Mouse (Mus musculus): ENCODE measurements around the gene Fam221b. TPM values are rescaled to one million over a fixed set of nuclear protein-coding genes. Genes with fewer than 3 reads are reported as not detected.

Gene Fam221b
- polyA plus RNA-seq, 1 experiment from 2014 or later: 3.6 TPM

DNA sequence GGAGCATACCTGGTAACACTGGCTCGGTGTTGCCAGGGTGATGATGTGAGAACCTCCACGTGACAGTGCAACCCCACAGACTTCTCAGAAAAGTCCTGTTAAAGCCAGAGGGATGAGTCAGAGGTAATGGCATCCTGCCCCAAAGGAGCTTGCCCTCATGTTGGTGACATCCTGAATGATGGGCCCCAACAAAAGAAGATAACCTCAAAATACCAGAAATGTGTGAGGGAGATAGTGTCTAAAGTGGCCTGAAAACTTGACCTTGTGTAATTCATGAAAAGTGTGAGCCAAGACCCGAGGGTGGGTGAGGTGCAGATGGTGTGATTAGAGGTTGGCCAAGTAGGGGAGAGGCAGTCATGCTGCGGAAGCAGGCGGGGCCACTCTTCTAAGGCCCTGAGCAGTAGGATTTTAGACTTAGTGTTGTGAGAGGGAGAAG, 24.9 kb upstream of the Fam221b start:
- no peak overlapping the region for H3K4me3 ChIP-seq (replicated peaks)
- H3K27me3 ChIP-seq: no peaks in the 10 kb centered on the region
- H3K36me3 ChIP-seq: peaks cover 15% of the 10 kb centered on the region
- peaks cover 5% of the 10 kb centered on the region; the same call in 1 of the 2 replicates for H3K4me1 ChIP-seq (replicated peaks)
- 79% methylated on average over 5 of the region's 5 CpGs for WGBS
- no peak overlapping the region for H3K9ac ChIP-seq (replicated peaks)
- ATAC-seq (ENCODE audit: insufficient number of reproducible peaks, insufficient read depth, low FRiP score, low TSS enrichment, low read depth): no peak
- H3K9me3 ChIP-seq: no peaks in the 10 kb centered on the region
- H3K27ac ChIP-seq: no peak overlapping the region
- no peak overlapping the region for H3K4me2 ChIP-seq

DNA sequence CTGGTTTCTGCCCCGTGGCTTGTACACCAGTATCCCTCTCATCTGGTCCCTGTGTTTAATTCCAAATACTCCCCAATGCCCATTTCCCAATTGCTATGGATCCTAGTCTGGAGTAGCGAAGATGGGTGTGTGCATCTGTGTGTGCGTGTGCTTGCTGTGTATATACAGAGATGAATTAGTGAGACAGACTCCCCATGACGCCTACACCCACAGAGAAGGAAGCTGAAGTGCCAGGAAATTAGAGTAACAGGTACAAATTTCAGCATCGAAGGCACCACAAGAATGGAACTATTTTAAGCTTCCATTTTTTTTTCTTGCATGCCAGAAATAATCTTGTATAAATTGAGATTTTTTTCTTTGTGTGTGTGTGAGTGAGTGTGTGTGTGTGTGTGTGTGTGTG, 22.1 kb upstream of the Fam221b start:
- H3K27ac ChIP-seq: no peak overlapping the region
- WGBS: 84% methylated on average over 5 of the region's 5 CpGs
- no peak overlapping the region for H3K4me3 ChIP-seq (replicated peaks)
- H3K27me3 ChIP-seq: no peaks in the 10 kb centered on the region
- no peak overlapping the region for H3K9ac ChIP-seq (replicated peaks)
- peaks cover 5% of the 10 kb centered on the region; the same call in 1 of the 2 replicates for H3K4me1 ChIP-seq (replicated peaks)
- H3K36me3 ChIP-seq: peaks cover 34% of the 10 kb centered on the region
- no peak overlapping the region for H3K4me2 ChIP-seq
- no peaks in the 10 kb centered on the region for H3K9me3 ChIP-seq
- no peak for ATAC-seq (ENCODE audit: insufficient number of reproducible peaks, insufficient read depth, low FRiP score, low TSS enrichment, low read depth)

DNA sequence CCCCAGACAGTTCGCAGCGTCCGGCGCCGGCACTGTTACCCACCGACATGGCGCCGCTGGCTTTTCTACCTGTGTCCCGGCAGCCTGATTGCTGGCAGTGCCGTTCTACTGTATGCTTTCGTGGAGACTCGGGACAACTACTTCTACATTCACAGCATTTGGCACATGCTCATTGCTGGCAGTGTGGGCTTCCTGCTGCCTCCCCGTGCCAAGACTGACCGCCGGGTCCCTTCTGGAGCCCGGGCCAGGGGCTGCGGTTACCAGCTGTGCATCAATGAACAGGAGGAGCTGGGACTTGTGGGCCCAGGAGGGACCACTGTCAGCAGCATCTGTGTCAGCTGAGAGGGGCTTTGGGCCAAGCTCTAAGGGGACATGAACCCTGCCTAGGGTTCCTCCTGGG, 21.1 kb upstream of the Fam221b start:
- Histone ChIP-seq H3K4me2 (no peak overlapping the region), H3K27ac (no peak overlapping the region), H3K4me3 (replicated peaks) (no peak overlapping the region), H3K4me1 (replicated peaks) (no peaks in the 10 kb centered on the region), H3K9ac (replicated peaks) (no peak overlapping the region), H3K36me3 (peaks cover 44% of the 10 kb centered on the region), H3K9me3 (no peaks in the 10 kb centered on the region), H3K27me3 (no peaks in the 10 kb centered on the region)
- ATAC-seq (ENCODE audit: insufficient number of reproducible peaks, insufficient read depth, low FRiP score, low TSS enrichment, low read depth): no peak
- WGBS: 94% methylated on average over 17 of the region's 17 CpGs

DNA sequence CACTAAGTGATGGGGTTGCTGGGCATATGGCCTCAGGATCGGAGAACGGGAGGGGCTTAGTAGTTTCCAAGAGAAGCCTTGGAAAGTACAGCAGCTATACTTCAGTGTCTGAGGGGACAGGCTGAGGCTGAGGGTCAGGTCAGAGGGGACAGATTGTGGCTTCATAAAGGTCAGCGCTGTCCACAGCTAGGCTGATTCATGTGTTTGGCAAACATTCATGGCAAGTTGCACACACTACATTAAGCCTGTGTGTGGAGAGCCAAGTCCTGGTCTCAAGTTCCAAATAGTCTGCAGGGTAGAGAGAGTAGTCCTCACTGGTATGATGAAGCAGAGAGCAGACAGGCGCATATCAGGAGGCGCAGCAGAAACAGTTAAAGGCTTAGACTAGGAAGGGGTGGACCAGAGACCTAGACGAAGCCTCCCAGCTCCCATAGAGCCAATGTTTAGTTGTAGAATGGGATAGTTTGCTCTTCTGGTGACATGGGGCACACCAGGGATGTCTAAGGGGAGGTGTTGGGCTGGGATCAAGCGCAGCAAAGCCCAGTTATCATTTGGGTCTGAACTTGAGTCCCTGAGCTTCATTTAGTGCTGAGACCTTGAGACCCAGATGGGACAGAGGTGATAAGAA, 10.6 kb upstream of the Fam221b start:
- WGBS: 83% methylated on average over 7 of the region's 7 CpGs
- Histone ChIP-seq H3K36me3 (peaks cover 70% of the 10 kb centered on the region), H3K9ac (replicated peaks) (no peak overlapping the region), H3K27ac (no peak overlapping the region), H3K4me1 (replicated peaks) (no peaks in the 10 kb centered on the region), H3K9me3 (no peaks in the 10 kb centered on the region), H3K27me3 (no peaks in the 10 kb centered on the region), H3K4me3 (replicated peaks) (no peak overlapping the region), H3K4me2 (no peak overlapping the region)
- ATAC-seq (ENCODE audit: insufficient number of reproducible peaks, insufficient read depth, low FRiP score, low TSS enrichment, low read depth): no peak

DNA sequence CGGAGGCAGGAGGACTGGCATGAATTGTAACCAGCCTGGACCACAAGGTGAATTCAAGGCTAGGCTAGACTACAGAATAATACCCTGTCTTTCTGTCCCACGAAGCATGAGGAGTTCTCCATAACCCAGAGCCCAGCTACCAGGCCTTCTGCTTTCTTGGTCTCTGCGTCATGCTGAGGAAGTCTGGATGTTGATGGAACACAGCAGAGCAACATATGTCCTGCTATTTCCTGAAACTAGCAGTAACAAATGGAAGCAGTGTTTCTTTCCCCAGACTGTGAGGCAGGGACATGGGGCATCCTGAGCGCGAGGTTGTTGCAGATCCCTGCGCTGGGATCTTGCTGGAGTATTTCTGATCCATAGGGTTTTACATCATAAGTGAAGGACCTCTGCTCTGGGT, 9.6 kb upstream of the Fam221b start:
- H3K9me3 ChIP-seq: no peaks in the 10 kb centered on the region
- ATAC-seq (ENCODE audit: insufficient number of reproducible peaks, insufficient read depth, low FRiP score, low TSS enrichment, low read depth): no peak
- no peaks in the 10 kb centered on the region; the same call in 1 of the 2 replicates for H3K4me1 ChIP-seq (replicated peaks)
- H3K4me2 ChIP-seq: no peak overlapping the region
- H3K36me3 ChIP-seq: peaks cover 77% of the 10 kb centered on the region
- no peak overlapping the region for H3K9ac ChIP-seq (replicated peaks)
- no peaks in the 10 kb centered on the region for H3K27me3 ChIP-seq
- 88% methylated on average over 6 of the region's 6 CpGs for WGBS
- H3K27ac ChIP-seq: no peak overlapping the region
- H3K4me3 ChIP-seq (replicated peaks): no peak overlapping the region

DNA sequence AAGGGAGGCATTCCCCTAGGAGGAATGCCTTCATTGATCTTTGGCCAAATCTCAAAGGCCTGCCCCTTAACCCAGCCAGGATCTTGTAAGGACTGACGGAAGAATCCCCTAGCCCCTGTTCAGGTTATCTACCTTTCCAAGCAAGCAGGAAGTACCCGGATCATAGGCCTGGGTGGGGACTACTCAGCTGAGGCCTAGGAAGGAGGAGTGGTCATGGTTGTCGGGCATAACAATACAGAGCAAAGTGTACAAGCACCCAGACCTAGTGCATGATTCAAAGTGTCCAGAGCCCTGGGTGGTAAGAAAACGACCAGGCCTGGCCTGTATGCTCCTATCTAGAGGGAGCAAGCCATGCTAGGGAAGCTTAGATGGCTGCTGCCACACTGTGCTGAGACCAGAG, 6.7 kb upstream of the Fam221b start:
- no peak overlapping the region for H3K9ac ChIP-seq (replicated peaks)
- H3K9me3 ChIP-seq: no peaks in the 10 kb centered on the region
- ATAC-seq (ENCODE audit: insufficient number of reproducible peaks, insufficient read depth, low FRiP score, low TSS enrichment, low read depth): no peak
- H3K27me3 ChIP-seq: no peaks in the 10 kb centered on the region
- H3K36me3 ChIP-seq: peaks cover 52% of the 10 kb centered on the region
- H3K4me1 ChIP-seq (replicated peaks): peaks cover 11% of the 10 kb centered on the region
- no peak overlapping the region for H3K27ac ChIP-seq
- no peak overlapping the region for H3K4me2 ChIP-seq
- H3K4me3 ChIP-seq (replicated peaks): no peak overlapping the region
- WGBS: 80% methylated on average over 4 of the region's 4 CpGs

DNA sequence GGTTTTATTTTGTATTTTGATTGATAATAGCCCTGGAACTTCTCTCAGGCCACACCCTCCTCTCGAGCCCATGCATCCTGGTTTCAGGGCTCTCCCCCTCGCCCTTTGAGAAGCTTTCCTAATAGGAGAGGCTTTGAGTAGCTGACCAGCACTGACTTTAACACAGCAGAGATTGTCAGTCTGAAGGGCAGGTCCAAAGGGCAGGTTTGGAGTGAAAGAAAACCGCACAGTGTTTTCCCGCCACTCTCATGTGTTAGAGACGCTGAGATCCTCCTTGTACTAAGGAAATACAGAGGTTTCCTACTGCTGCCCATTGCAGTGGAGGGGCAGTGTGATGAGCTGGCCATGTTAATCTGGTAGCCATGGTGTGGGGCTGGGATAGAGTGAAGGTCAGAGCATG, 6.0 kb upstream of the Fam221b start:
- no peak overlapping the region for H3K9ac ChIP-seq (replicated peaks)
- H3K27me3 ChIP-seq: no peaks in the 10 kb centered on the region
- H3K36me3 ChIP-seq: peaks cover 50% of the 10 kb centered on the region
- H3K9me3 ChIP-seq: no peaks in the 10 kb centered on the region
- H3K4me3 ChIP-seq (replicated peaks): no peak overlapping the region
- H3K27ac ChIP-seq: no peak overlapping the region
- H3K4me1 ChIP-seq (replicated peaks): peaks cover 17% of the 10 kb centered on the region
- ATAC-seq (ENCODE audit: insufficient number of reproducible peaks, insufficient read depth, low FRiP score, low TSS enrichment, low read depth): no peak
- WGBS: 76% methylated on average over 5 of the region's 5 CpGs
- H3K4me2 ChIP-seq: no peak overlapping the region

DNA sequence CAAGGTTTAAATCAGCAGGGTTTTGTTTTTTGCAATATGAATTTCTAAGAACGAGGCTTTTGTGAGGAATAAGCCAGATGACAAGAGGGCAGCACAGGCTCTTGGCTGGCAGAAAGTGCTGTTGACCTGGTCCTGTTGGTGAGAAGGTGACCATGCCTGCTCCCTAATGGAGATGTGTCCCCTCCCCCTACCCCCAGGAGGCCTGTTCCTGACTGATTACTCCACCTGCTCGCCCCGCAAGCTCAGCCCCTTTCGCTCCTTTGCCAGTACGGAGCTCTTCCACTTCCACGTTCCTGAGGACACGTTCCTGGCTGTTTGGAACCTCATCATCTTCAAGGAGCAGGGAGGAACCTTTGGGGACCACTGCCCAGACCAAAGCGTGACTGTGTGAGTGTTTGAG, 4.8 kb upstream of the Fam221b start:
- WGBS: 78% methylated on average over 8 of the region's 8 CpGs
- Histone ChIP-seq H3K9me3 (no peaks in the 10 kb centered on the region), H3K4me1 (replicated peaks) (peaks cover 21% of the 10 kb centered on the region), H3K27ac (no peak overlapping the region), H3K27me3 (no peaks in the 10 kb centered on the region), H3K4me3 (replicated peaks) (no peak overlapping the region), H3K9ac (replicated peaks) (no peak overlapping the region), H3K36me3 (peaks cover 48% of the 10 kb centered on the region), H3K4me2 (no peak overlapping the region)
- no peak for ATAC-seq (ENCODE audit: insufficient number of reproducible peaks, insufficient read depth, low FRiP score, low TSS enrichment, low read depth)

DNA sequence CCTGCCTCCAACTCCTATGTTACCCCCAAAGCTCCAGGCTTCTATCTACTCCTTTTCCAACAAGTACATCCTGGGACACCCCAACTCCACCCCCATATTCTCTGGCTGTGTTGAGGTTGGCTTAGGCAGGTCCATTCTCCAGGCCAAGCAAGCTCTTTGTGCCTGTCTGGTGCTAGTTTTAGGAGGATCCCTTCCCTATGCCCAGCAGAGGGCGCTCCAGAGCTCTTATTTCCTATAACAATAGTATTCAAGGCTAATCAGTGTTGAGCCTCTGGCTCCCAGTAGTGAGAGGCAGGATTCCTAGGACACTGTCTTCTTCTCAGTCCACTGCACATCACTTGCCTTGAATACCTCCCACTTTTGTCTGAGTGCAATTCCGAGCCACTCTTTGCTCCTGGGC, 3.1 kb upstream of the Fam221b start:
- peaks cover 23% of the 10 kb centered on the region for H3K4me1 ChIP-seq (replicated peaks)
- WGBS: 8% methylated on average over 2 of the region's 2 CpGs
- H3K4me2 ChIP-seq: no peak overlapping the region
- H3K9me3 ChIP-seq: no peaks in the 10 kb centered on the region
- H3K4me3 ChIP-seq (replicated peaks): no peak overlapping the region
- no peak for ATAC-seq (ENCODE audit: insufficient number of reproducible peaks, insufficient read depth, low FRiP score, low TSS enrichment, low read depth)
- peaks cover 32% of the 10 kb centered on the region for H3K36me3 ChIP-seq
- H3K27ac ChIP-seq: no peak overlapping the region
- H3K9ac ChIP-seq (replicated peaks): no peak overlapping the region
- no peaks in the 10 kb centered on the region for H3K27me3 ChIP-seq

DNA sequence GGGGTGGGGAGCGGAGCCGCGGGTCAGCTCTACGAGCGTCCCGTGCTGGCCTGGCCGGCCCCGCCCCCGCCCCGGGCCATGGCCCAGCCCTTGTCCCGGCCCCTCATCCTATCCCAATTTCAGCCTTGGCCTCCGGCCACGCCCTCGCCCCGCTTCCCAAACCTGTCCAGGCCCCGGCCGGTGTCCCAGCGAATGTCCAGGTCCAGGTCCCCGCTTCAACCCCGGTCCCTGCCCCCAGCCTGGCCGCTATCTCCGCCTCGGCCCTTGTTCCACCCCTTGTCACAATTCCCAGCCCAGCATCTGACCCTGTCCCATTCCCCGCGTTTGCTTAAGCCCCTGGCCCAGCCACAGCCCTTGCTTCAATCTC, 466 bp upstream of the Fam221b start:
- ATAC-seq (ENCODE audit: insufficient number of reproducible peaks, insufficient read depth, low FRiP score, low TSS enrichment, low read depth): peak; percentile 67
- Histone ChIP-seq H3K27me3 (peaks cover 24% of the 10 kb centered on the region), H3K4me3 (replicated peaks) (peak overlapping the region; percentile 75), H3K27ac (peak overlapping the region; percentile 73), H3K36me3 (peaks cover 8% of the 10 kb centered on the region; the same call in 1 of the 2 replicates), H3K4me2 (peak overlapping the region; percentile 74), H3K4me1 (replicated peaks) (peaks cover 23% of the 10 kb centered on the region), H3K9ac (replicated peaks) (peak overlapping the region; percentile 87), H3K9me3 (no peaks in the 10 kb centered on the region)
- WGBS: 2% methylated on average over 18 of the region's 25 CpGs

DNA sequence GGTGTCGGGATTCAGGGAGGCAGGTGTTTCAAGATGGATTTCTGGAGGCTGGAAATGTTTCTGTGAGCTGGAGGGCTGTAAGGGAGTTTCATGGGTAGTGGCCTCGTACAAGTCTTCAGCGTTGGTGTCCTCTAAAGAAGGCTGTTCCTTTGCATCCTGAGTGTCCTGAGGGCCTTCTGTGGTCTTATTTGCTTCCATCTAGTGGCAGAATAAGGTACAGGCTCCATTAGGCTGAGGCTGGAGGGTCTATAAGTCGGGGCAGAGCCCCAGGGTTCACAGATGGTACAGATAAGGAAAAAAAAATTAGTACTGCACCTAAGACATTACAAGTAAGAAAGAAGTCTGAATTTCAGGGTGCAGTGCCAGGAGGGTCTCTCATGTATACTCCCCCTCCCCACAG, 2.5 kb downstream of the Fam221b start:
- Histone ChIP-seq H3K9me3 (no peaks in the 10 kb centered on the region), H3K9ac (replicated peaks) (no peak overlapping the region), H3K4me1 (replicated peaks) (peaks cover 17% of the 10 kb centered on the region), H3K4me3 (replicated peaks) (no peak overlapping the region), H3K27me3 (peaks cover 45% of the 10 kb centered on the region), H3K4me2 (no peak overlapping the region), H3K36me3 (no peaks in the 10 kb centered on the region), H3K27ac (no peak overlapping the region)
- WGBS: 25% methylated on average over 4 of the region's 4 CpGs
- ATAC-seq (ENCODE audit: insufficient number of reproducible peaks, insufficient read depth, low FRiP score, low TSS enrichment, low read depth): no peak

DNA sequence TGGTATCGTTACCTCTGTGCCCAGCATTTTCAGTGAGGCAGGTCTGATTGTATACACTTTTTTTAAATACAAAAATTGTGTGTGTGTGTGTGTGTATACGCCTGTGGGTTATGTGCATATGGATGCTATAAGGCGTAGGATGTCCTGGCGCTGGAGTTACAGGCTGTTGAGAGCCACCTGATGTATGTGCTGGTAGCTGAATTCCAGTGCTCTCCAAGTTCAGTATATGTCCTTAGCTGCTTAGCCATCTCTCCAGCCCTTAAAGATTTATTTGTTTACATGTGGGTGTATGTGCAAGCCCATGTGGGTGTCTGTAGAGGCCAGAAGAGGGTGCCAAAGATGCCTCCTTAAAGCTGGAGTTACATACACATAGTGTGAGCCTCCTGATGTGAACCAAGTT, 11.8 kb downstream of the Fam221b start:
- Histone ChIP-seq H3K4me1 (replicated peaks) (peaks cover 20% of the 10 kb centered on the region; the same call in 1 of the 2 replicates), H3K9me3 (no peaks in the 10 kb centered on the region), H3K27me3 (peaks cover 29% of the 10 kb centered on the region), H3K36me3 (no peaks in the 10 kb centered on the region), H3K4me3 (replicated peaks) (peak overlapping the region; percentile 81), H3K27ac (no peak overlapping the region), H3K4me2 (peak overlapping the region; percentile 81), H3K9ac (replicated peaks) (no peak overlapping the region)
- 55% methylated on average over 4 of the region's 4 CpGs for WGBS
- no peak for ATAC-seq (ENCODE audit: insufficient number of reproducible peaks, insufficient read depth, low FRiP score, low TSS enrichment, low read depth)

Measured in limb, embryonic 12.5 days (tissue).